In genomic region chr2:105034084-105034483, GRCm38 (mm10) we compare ENCODE assay signal across 25 mouse cellular contexts. TPM values are rescaled to one million over a fixed set of nuclear protein-coding genes. Genes with fewer than 3 reads are reported as not detected.
"Had no signal": no experiment of that assay in that cellular context is flagged by ENCODE, and none has a peak within 500 bp of the region (broad histone marks: within the 10 kb centered on the region; RNA-seq: fewer than 3 reads in every experiment).

No protein-coding gene starts in this region.

- H3K36me3 ChIP-seq: lung, embryonic 15.5 days; midbrain, embryonic 13.5 days; midbrain, embryonic 15.5 days; neural tube, embryonic 12.5 days; stomach, embryonic 15.5 days had no signal

- H3K4me3 ChIP-seq: lung, embryonic 15.5 days; megakaryocyte, embryonic 14.5 days; midbrain, embryonic 13.5 days; midbrain, embryonic 15.5 days; neural tube, embryonic 12.5 days; stomach, embryonic 15.5 days had no signal

- H3K27me3 ChIP-seq: lung, embryonic 15.5 days; midbrain, embryonic 13.5 days; midbrain, embryonic 15.5 days; neural tube, embryonic 12.5 days; stomach, embryonic 15.5 days had no signal

- H3K9me3 ChIP-seq: lung, embryonic 15.5 days; megakaryocyte, embryonic 14.5 days; midbrain, embryonic 13.5 days; midbrain, embryonic 15.5 days; neural tube, embryonic 12.5 days; stomach, embryonic 15.5 days had no signal

- H3K27ac ChIP-seq: lung, embryonic 15.5 days; macrophage; midbrain, embryonic 13.5 days; midbrain, embryonic 15.5 days; neural tube, embryonic 12.5 days; stomach, embryonic 15.5 days; stomach, postnatal 0 days had no signal

- H3K9ac ChIP-seq: lung, embryonic 15.5 days; midbrain, embryonic 13.5 days; midbrain, embryonic 15.5 days; neural tube, embryonic 12.5 days; stomach, embryonic 15.5 days had no signal

- ATAC-seq: lung, postnatal 0 days; midbrain, embryonic 13.5 days; midbrain, embryonic 15.5 days had no signal

- H3K4me2 ChIP-seq: lung, embryonic 15.5 days; midbrain, embryonic 11.5 days; midbrain, embryonic 13.5 days; midbrain, embryonic 15.5 days; neural tube, embryonic 12.5 days; stomach, embryonic 15.5 days had no signal

- H3K4me1 ChIP-seq: lung, embryonic 15.5 days; megakaryocyte, embryonic 14.5 days; midbrain, embryonic 15.5 days; stomach, embryonic 15.5 days had no signal

- DNase-seq: lung, adult 2 months; lung, postnatal 14 days; lung, postnatal 36 days; right cerebral cortex, postnatal 14 days; thymus, adult 2 months; thymus, postnatal 25 days; thymus, postnatal 4 days had no signal

RNA-seq across cellular contexts. Expression of gene Gm11060, which starts 57.7 kb away (rescaled TPM):
- total RNA-seq: megakaryocyte progenitor cell, adult 5-6 weeks; midbrain, postnatal 0 days; monocyte, adult 5-6 weeks; neutrophil, adult 5-6 weeks had no signal
- polyA plus RNA-seq: lung, adult 2 months; lung, embryonic 15.5 days; lung, postnatal 0 days; macrophage; midbrain, embryonic 11.5 days; midbrain, embryonic 13.5 days; midbrain, embryonic 15.5 days; midbrain, postnatal 0 days; neural tube, embryonic 12.5 days; neural tube, embryonic 14.5 days; spleen, adult 2 months; stomach, embryonic 15.5 days; stomach, postnatal 0 days; testis, adult 2 months; thymus, adult 2 months; urinary bladder, adult 2 months had no signal
